Comparison of ENCODE assay signal across 9 mouse cellular contexts in the genomic region with DNA sequence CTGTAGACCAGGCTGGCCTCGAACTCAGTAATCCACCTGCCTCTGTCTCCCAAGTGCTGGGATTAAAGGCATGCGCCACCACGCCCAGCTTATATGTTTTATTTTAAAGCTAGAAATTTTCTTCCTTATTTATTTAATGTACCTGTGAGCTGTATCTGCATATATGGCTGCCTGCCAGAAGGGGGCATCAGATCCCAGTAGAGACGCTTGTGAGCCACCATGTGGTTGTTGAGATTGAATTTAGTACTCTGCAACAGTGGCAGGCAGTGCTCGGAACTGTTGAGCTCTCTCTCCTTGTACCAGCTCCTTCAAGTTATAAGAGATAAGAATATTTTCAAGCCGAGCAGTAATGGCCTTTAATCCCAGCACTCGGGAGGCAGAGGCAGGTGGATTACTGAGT. TPM values are rescaled to one million over a fixed set of nuclear protein-coding genes. Genes with fewer than 3 reads are reported as not detected.
A peak's percentile ranks its signal among the peaks of the same experiment; 100 is the strongest.
DNase-seq lines count a peak whose midpoint lies in the region; ATAC-seq lines count a peak whose summit lies in the region.
"Had no signal": no experiment of that assay in that cellular context is flagged by ENCODE, and none has a peak within 500 bp of the region (broad histone marks: within the 10 kb centered on the region; RNA-seq: fewer than 3 reads in every experiment).

No protein-coding gene starts in this region.

- intact Hi-C loops in left cerebral cortex, postnatal 4 days (cut with DNase I), result no loop called here

- peak; percentile 39 for DNase-seq in left cerebral cortex, postnatal 4 days
- DNase-seq in left cerebral cortex, adult 9 months (ENCODE audit: low spot score in 2 of 2), result no peak
- peak; percentile 45 for DNase-seq in MN1 (ENCODE audit: low spot score)
- peak; percentile 20 for DNase-seq in embryo, embryonic 9.5 days (ENCODE audit: extremely low spot score)
- no peak for DNase-seq in gastrocnemius, postnatal 25 days
- DNase-seq in cerebellum, postnatal 4 days (ENCODE audit: low spot score in 2 of 2), result no peak
- no peak for DNase-seq in left cerebral cortex, adult 11 months (ENCODE audit: low spot score)
- DNase-seq: cerebellum, postnatal 36 days had no signal

- ATAC-seq in megakaryocyte-erythroid progenitor cell, adult 5-6 weeks (replicated peaks; ENCODE audit: low FRiP score, low TSS enrichment, poor library complexity, severe bottlenecking), result peak; percentile 68

RNA-seq across cellular contexts. Expression of a gene that starts 20.6 kb away (rescaled TPM):
- total RNA-seq in left cerebral cortex, postnatal 4 days (2021), result 10 to 100 TPM; 19.6 to 20.6 TPM
- 21.3 and 22.7 TPM in 2 replicates for total RNA-seq in megakaryocyte-erythroid progenitor cell, adult 5-6 weeks (2014; fragmentation: Nextera tagmentation)
- 38.9 and 41.3 TPM in 2 replicates for total RNA-seq in megakaryocyte-erythroid progenitor cell, adult 5-6 weeks (2017)
- total RNA-seq in gastrocnemius, postnatal 25 days (2021), result 1 to 10 TPM; 7.9 to 8.1 TPM

RNA-seq across cellular contexts. Expression of a gene that starts 21.8 kb away (rescaled TPM):
- 100 to 1,000 TPM; 121 to 128 TPM for total RNA-seq in left cerebral cortex, postnatal 4 days (2021)
- 28.2 and 29.8 TPM in 2 replicates for total RNA-seq in megakaryocyte-erythroid progenitor cell, adult 5-6 weeks (2014; fragmentation: Nextera tagmentation)
- 40.9 and 52.6 TPM in 2 replicates for total RNA-seq in megakaryocyte-erythroid progenitor cell, adult 5-6 weeks (2017)
- total RNA-seq in gastrocnemius, postnatal 25 days (2021), result 10 to 100 TPM; 29.3 to 32.0 TPM

Comparison
In these comparisons a context has a peak if more than half of its experiments do, and no peak if none do; other contexts are left out.
1. DNase-seq: peak in left cerebral cortex, postnatal 4 days (single experiment), MN1 (single experiment) and embryo, embryonic 9.5 days (single experiment); none in left cerebral cortex, adult 9 months (0 of 2), gastrocnemius, postnatal 25 days (single experiment), cerebellum, postnatal 4 days (0 of 2) and left cerebral cortex, adult 11 months (single experiment).